Mouse (Mus musculus) neural tube, embryonic 14.5 days (tissue): ENCODE measurements around the gene Rft1. TPM values are rescaled to one million over a fixed set of nuclear protein-coding genes. Genes with fewer than 3 reads are reported as not detected.

Source experiments
- ATAC-seq: fragments of 200-750 bp; cut with Nextera tagmentation; 2 replicates; pipeline ENCODE4 v1.8.0; 2017; ENCODE audit warnings: low read depth, mild to moderate bottlenecking, moderate TSS enrichment, moderate library complexity
- H3K27ac ChIP-seq: fragments of 300-500 bp; sonication (generic); 2 replicates; pipeline ENCODE4 v1.5.1; 2014; ENCODE audit warnings: low read depth, mild to moderate bottlenecking, control low read depth, low read length, moderate library complexity, mixed read lengths
- H3K27me3 ChIP-seq: fragments of 300-500 bp; sonication (generic); 2 replicates; pipeline ENCODE4 v1.6.1; 2014; ENCODE audit warnings: low read length; ENCODE audit not compliant: control insufficient read depth, insufficient read depth
- H3K36me3 ChIP-seq: fragments of 300-500 bp; sonication (generic); 2 replicates; pipeline ENCODE4 v1.6.1; 2014; ENCODE audit warnings: low read length, mixed read lengths; ENCODE audit not compliant: control insufficient read depth, insufficient read depth
- H3K4me1 ChIP-seq: fragments of 300-500 bp; sonication (generic); 2 replicates; pipeline ENCODE4 v1.6.1; 2014; ENCODE audit warnings: low read length; ENCODE audit not compliant: control insufficient read depth, insufficient read depth
- H3K4me2 ChIP-seq: fragments of 300-500 bp; sonication (generic); 2 replicates; pipeline ENCODE4 v1.6.1; 2014; ENCODE audit warnings: mild to moderate bottlenecking, low read depth, low read length, control low read depth
- H3K4me3 ChIP-seq: fragments of 300-500 bp; sonication (generic); 2 replicates; pipeline ENCODE4 v1.5.1; 2014; ENCODE audit warnings: low read depth, low read length, control low read depth, mixed read lengths
- H3K9ac ChIP-seq: fragments of 300-500 bp; sonication (generic); replicated peaks from 2 replicates; pipeline ENCODE4 v1.6.1; 2014; ENCODE audit warnings: low read depth, mild to moderate bottlenecking, control low read depth, low read length, mixed read lengths
- H3K9me3 ChIP-seq: fragments of 300-500 bp; sonication (generic); 2 replicates; pipeline ENCODE4 v1.6.1; 2016; ENCODE audit warnings: low read length; ENCODE audit not compliant: control insufficient read depth
- WGBS: fragments of 180-500 bp; shearing (Covaris S2); extraction: QIAGEN DNeasy Blood & Tissue Kit; methylation state at CpG from one replicate; pipeline ENCODE4 v1.1.7; 2014; 5-methylcytosine and 5-hydroxymethylcytosine counted together
- polyA plus RNA-seq: library from polyadenylated mRNA; unstranded; fragments of >200 nt; fragmentation: Nextera tagmentation; extraction: Ambion mirVana; gene quantifications from 2 replicates; pipeline ENCODE4 v1.2.1, GENCODE M21; 2014

Gene Rft1
- polyA plus RNA-seq, 1 experiment from 2014 or later, result 7.6 TPM

GRCm38 (mm10) chr14:30636499-30636898 lies 17.7 kb upstream of the Rft1 start:
- Histone ChIP-seq H3K4me2 (no peak overlapping the region), H3K4me1 (no peaks in the 10 kb centered on the region), H3K9me3 (no peaks in the 10 kb centered on the region), H3K4me3 (no peak overlapping the region), H3K36me3 (no peaks in the 10 kb centered on the region), H3K27me3 (no peaks in the 10 kb centered on the region), H3K9ac (no peak overlapping the region), H3K27ac (no peak overlapping the region)
- 85% methylated on average over 9 of the region's 9 CpGs for WGBS
- ATAC-seq, result no peak

- no peaks in the 10 kb centered on the region for H3K4me1 ChIP-seq
- no peak overlapping the region for H3K4me3 ChIP-seq
- H3K9me3 ChIP-seq, result no peaks in the 10 kb centered on the region
- H3K9ac ChIP-seq, result no peak overlapping the region
- no peak for ATAC-seq
- no peaks in the 10 kb centered on the region for H3K27me3 ChIP-seq
- H3K4me2 ChIP-seq, result no peak overlapping the region
- no peak overlapping the region for H3K27ac ChIP-seq
- H3K36me3 ChIP-seq, result no peaks in the 10 kb centered on the region
- WGBS, result 73% methylated on average over 2 of the region's 2 CpGs
Measured at GRCm38 (mm10) chr14:30637087-30637486, 17.1 kb upstream of the Rft1 start.

GRCm38 (mm10) chr14:30638009-30638408 lies 16.2 kb upstream of the Rft1 start:
- WGBS, result 92% methylated on average over 4 of the region's 4 CpGs
- Histone ChIP-seq H3K9me3 (no peaks in the 10 kb centered on the region), H3K27me3 (no peaks in the 10 kb centered on the region), H3K9ac (no peak overlapping the region), H3K4me1 (no peaks in the 10 kb centered on the region), H3K36me3 (no peaks in the 10 kb centered on the region), H3K27ac (no peak overlapping the region), H3K4me3 (no peak overlapping the region), H3K4me2 (no peak overlapping the region)
- ATAC-seq, result no peak

GRCm38 (mm10) chr14:30638686-30639085 lies 15.5 kb upstream of the Rft1 start:
- no peak overlapping the region for H3K27ac ChIP-seq
- H3K9me3 ChIP-seq, result no peaks in the 10 kb centered on the region
- H3K27me3 ChIP-seq, result no peaks in the 10 kb centered on the region
- ATAC-seq, result no peak
- H3K9ac ChIP-seq, result no peak overlapping the region
- no peak overlapping the region for H3K4me2 ChIP-seq
- no peaks in the 10 kb centered on the region for H3K4me1 ChIP-seq
- H3K36me3 ChIP-seq, result no peaks in the 10 kb centered on the region
- no peak overlapping the region for H3K4me3 ChIP-seq
- 81% methylated on average over 4 of the region's 4 CpGs for WGBS

- no peak for ATAC-seq
- no peak overlapping the region for H3K27ac ChIP-seq
- H3K27me3 ChIP-seq, result no peaks in the 10 kb centered on the region
- H3K4me3 ChIP-seq, result no peak overlapping the region
- no peaks in the 10 kb centered on the region for H3K36me3 ChIP-seq
- 57% methylated on average over 2 of the region's 2 CpGs for WGBS
- no peak overlapping the region for H3K4me2 ChIP-seq
- H3K4me1 ChIP-seq, result no peaks in the 10 kb centered on the region
- no peak overlapping the region for H3K9ac ChIP-seq
- no peaks in the 10 kb centered on the region for H3K9me3 ChIP-seq
Measured at GRCm38 (mm10) chr14:30641748-30642147, 12.4 kb upstream of the Rft1 start.

- H3K27me3 ChIP-seq, result no peaks in the 10 kb centered on the region
- no peaks in the 10 kb centered on the region for H3K4me1 ChIP-seq
- no peaks in the 10 kb centered on the region for H3K9me3 ChIP-seq
- no peak overlapping the region for H3K4me2 ChIP-seq
- H3K4me3 ChIP-seq, result no peak overlapping the region
- H3K27ac ChIP-seq, result no peak overlapping the region
- ATAC-seq, result no peak
- H3K9ac ChIP-seq, result no peak overlapping the region
- 88% methylated on average over 2 of the region's 2 CpGs for whole genome bisulfite sequencing
- H3K36me3 ChIP-seq, result no peaks in the 10 kb centered on the region
Measured at GRCm38 (mm10) chr14:30644026-30644425, 10.1 kb upstream of the Rft1 start.

DNA sequence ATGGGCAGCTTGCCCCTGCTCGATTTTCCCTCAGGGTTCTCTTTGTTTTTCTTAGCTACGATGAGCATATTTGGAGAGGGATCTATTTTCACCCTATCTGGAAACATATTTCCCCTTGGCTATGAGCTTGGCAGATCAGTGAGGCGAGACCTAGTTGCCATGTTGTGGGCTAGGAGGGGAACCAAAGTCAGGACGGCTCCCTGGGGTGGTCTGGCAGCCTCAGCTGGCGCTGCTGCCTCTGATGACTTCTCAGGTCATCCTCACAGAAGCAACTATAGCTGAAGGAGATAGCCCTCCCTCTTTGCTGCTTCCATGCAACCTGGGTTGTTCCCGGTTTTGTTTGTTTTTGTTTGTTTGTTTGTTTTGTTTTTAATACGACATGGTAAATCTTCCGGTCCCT lies 9.1 kb upstream of the Rft1 start:
- Histone ChIP-seq H3K9ac (no peak overlapping the region), H3K27me3 (no peaks in the 10 kb centered on the region), H3K9me3 (no peaks in the 10 kb centered on the region), H3K4me3 (no peak overlapping the region), H3K4me1 (no peaks in the 10 kb centered on the region), H3K27ac (no peak overlapping the region), H3K36me3 (no peaks in the 10 kb centered on the region), H3K4me2 (no peak overlapping the region)
- 66% methylated on average over 8 of the region's 8 CpGs for WGBS
- ATAC-seq, result no peak

- H3K4me1 ChIP-seq, result no peaks in the 10 kb centered on the region
- H3K4me3 ChIP-seq, result no peak overlapping the region
- WGBS, result 83% methylated on average over 1 of the region's 1 CpGs
- no peak overlapping the region for H3K27ac ChIP-seq
- H3K4me2 ChIP-seq, result no peak overlapping the region
- no peaks in the 10 kb centered on the region for H3K27me3 ChIP-seq
- no peak overlapping the region for H3K9ac ChIP-seq
- no peaks in the 10 kb centered on the region for H3K36me3 ChIP-seq
- no peak for ATAC-seq
- H3K9me3 ChIP-seq, result no peaks in the 10 kb centered on the region
Measured at GRCm38 (mm10) chr14:30646486-30646885, 7.7 kb upstream of the Rft1 start.

- Histone ChIP-seq H3K36me3 (no peaks in the 10 kb centered on the region), H3K4me3 (no peak overlapping the region), H3K27ac (no peak overlapping the region), H3K4me2 (no peak overlapping the region), H3K27me3 (no peaks in the 10 kb centered on the region), H3K9me3 (no peaks in the 10 kb centered on the region), H3K9ac (no peak overlapping the region), H3K4me1 (no peaks in the 10 kb centered on the region)
- no peak for ATAC-seq
- 66% methylated on average over 3 of the region's 3 CpGs for whole genome bisulfite sequencing
Measured at GRCm38 (mm10) chr14:30648478-30648877, 5.7 kb upstream of the Rft1 start.

- no peak overlapping the region for H3K27ac ChIP-seq
- 79% methylated on average over 8 of the region's 8 CpGs for WGBS
Measured at GRCm38 (mm10) chr14:30649745-30650144, 4.4 kb upstream of the Rft1 start.

More at GRCm38 (mm10) chr14:30649745-30650144, 4.4 kb upstream of the Rft1 start:
- H3K27me3 ChIP-seq, result no peaks in the 10 kb centered on the region
- H3K4me1 ChIP-seq, result peaks cover 2% of the 10 kb centered on the region; the same call in 1 of the 2 replicates
- no peak for ATAC-seq
- H3K9me3 ChIP-seq, result no peaks in the 10 kb centered on the region
- no peaks in the 10 kb centered on the region for H3K36me3 ChIP-seq
- H3K9ac ChIP-seq, result no peak overlapping the region
- H3K4me2 ChIP-seq, result no peak overlapping the region
- no peak overlapping the region for H3K4me3 ChIP-seq
